Mouse (Mus musculus) liver, postnatal 0 days (tissue): ENCODE results near the gene Fanca. TPM values are rescaled to one million over a fixed set of nuclear protein-coding genes. Genes with fewer than 3 reads are reported as not detected.

Source experiments
- ATAC-seq: fragments of 200-750 bp; cut with Nextera tagmentation; 2 replicates; pipeline ENCODE4 v1.8.0; 2017; ENCODE audit warnings: mild to moderate bottlenecking, moderate library complexity
- DNase-seq: peaks from one replicate; pipeline ENCODE4 v3.0.0-alpha.2; 2016
- H3K27ac ChIP-seq: fragments of 300-500 bp; sonication (generic); 2 replicates; pipeline ENCODE4 v1.5.1; 2014; ENCODE audit warnings: antibody characterized with exemption, moderate library complexity, mild to moderate bottlenecking, low read depth
- H3K27me3 ChIP-seq: fragments of 300-500 bp; sonication (generic); 2 replicates; pipeline ENCODE4 v1.6.1; 2014; ENCODE audit warnings: low read length, control low read depth, mixed read lengths; ENCODE audit not compliant: insufficient read depth
- H3K36me3 ChIP-seq: fragments of 300-500 bp; sonication (generic); replicated peaks from 2 replicates; pipeline ENCODE4 v1.6.1; 2014; ENCODE audit warnings: mild to moderate bottlenecking, control low read depth, low read length, moderate library complexity, mixed read lengths; ENCODE audit not compliant: insufficient read depth
- H3K4me1 ChIP-seq: fragments of 300-500 bp; sonication (generic); 2 replicates; pipeline ENCODE4 v1.6.1; 2014; ENCODE audit warnings: antibody characterized with exemption, mild to moderate bottlenecking, control low read depth; ENCODE audit not compliant: insufficient read depth
- H3K4me2 ChIP-seq: fragments of 300-500 bp; sonication (generic); 2 replicates; pipeline ENCODE4 v1.6.1; 2014; ENCODE audit warnings: low read depth, mild to moderate bottlenecking, low read length, moderate library complexity, mixed read lengths
- H3K4me3 ChIP-seq: fragments of 300-500 bp; sonication (generic); 2 replicates; pipeline ENCODE4 v1.5.1; 2014; ENCODE audit warnings: low read depth, low read length
- H3K9ac ChIP-seq: fragments of 300-500 bp; sonication (generic); replicated peaks from 2 replicates; pipeline ENCODE4 v1.6.1; 2014; ENCODE audit warnings: mild to moderate bottlenecking, moderate library complexity
- H3K9me3 ChIP-seq: fragments of 300-500 bp; sonication (generic); 2 replicates; pipeline ENCODE4 v1.6.1; 2016; ENCODE audit warnings: mild to moderate bottlenecking, control low read depth, low read length, mixed read lengths
- CTCF ChIP-seq: sonication (generic); IDR thresholded peaks from 2 replicates; pipeline ENCODE4 v1.5.1; 2016; ENCODE audit warnings: antibody characterized with exemption, low read depth
- EP300 ChIP-seq: IDR thresholded peaks from 2 replicates; pipeline ENCODE4 v1.6.1; 2016; ENCODE audit warnings: antibody characterized with exemption, low read depth, mild to moderate bottlenecking
- WGBS: fragments of 180-500 bp; shearing (Covaris S2); extraction: QIAGEN DNeasy Blood & Tissue Kit; methylation state at CpG from one replicate; pipeline ENCODE4 v1.1.7; 2014; ENCODE audit not compliant: insufficient replicate concordance; 5-methylcytosine and 5-hydroxymethylcytosine counted together
- polyA plus RNA-seq: library from polyadenylated mRNA; unstranded; fragments of >200 nt; fragmentation: Nextera tagmentation; extraction: Ambion mirVana; gene quantifications from 2 replicates; pipeline ENCODE4 v1.2.1, GENCODE M21; 2015

Gene Fanca
- polyA plus RNA-seq = 6.3 TPM in 2 replicates

- Histone ChIP-seq H3K27ac (peak within 1 kb of the TSS; percentile 49), H3K27me3 (0 out of 2 replicates have a peak, but pooled peaks cover 3% of the 10 kb centered on the region), H3K36me3 (no peaks in the 10 kb centered on the region), H3K9me3 (no peaks in the 10 kb centered on the region), H3K4me3 (peak within 1 kb of the TSS; percentile 77), H3K4me1 (peaks cover 14% of the 10 kb centered on the region), H3K9ac (peak within 1 kb of the TSS; percentile 81), H3K4me2 (peak within 1 kb of the TSS; percentile 97)
- WGBS = 3% methylated on average over 24 of the region's 24 CpGs
- ATAC-seq = peak; percentile 99
- peak; percentile 52 for TF ChIP-seq CTCF
- TF ChIP-seq EP300 = no peak
- peak; percentile 98 for DNase-seq
These were observed at the start of gene Fanca for GRCm38 (mm10) chr8:123318467-123318911. Gene Fanca, minus strand, starts transcription at chr8:123318576.

DNA sequence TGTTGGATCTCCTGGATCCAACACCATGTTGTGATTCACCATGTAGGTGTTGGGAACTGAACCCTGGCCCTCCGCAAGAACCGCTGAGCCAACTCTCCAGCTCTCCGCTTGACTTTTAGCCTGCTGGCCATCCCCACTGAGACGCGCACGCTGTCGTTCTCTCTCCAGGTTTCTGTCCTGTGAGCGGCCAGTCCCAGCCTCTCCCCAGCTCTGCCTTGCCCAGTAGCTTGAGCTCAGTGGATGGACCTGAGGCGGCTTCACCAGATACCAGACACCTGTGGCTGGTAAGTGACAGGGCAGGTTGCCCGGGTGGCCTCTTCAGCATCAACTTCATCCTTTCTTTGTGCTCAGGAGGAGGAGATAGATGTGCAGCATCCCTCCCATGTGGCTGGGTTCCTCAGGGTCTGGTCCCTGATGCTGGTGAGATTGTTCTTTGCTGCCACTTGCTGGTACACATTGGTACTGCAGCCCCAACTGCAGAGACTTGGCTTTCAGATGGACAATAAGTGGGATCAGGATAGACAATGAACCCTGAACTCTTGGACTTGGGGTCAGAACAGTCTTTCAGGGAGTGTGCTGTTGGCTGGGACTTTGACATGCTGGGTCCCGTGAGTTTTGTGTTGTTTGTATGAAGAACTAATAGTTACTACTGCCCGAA lies 42.8 kb upstream of the Fanca start:
- peak; percentile 95 for TF ChIP-seq CTCF
- no peak for TF ChIP-seq EP300

GRCm38 (mm10) chr8:123353216-123353615 lies 34.8 kb upstream of the Fanca start:
- no peak overlapping the region for H3K9ac ChIP-seq
- TF ChIP-seq CTCF (no peak), EP300 (no peak)
- DNase-seq = no peak
- no peak overlapping the region for H3K27ac ChIP-seq
- no peaks in the 10 kb centered on the region for H3K27me3 ChIP-seq
- 57% methylated on average over 11 of the region's 11 CpGs for WGBS
- no peak for ATAC-seq
- H3K9me3 ChIP-seq = no peaks in the 10 kb centered on the region
- no peaks in the 10 kb centered on the region for H3K36me3 ChIP-seq
- H3K4me3 ChIP-seq = no peak overlapping the region
- no peak overlapping the region for H3K4me2 ChIP-seq
- peaks cover 2% of the 10 kb centered on the region; the same call in 1 of the 2 replicates for H3K4me1 ChIP-seq

More for the DNA sequence above, 42.8 kb upstream of the Fanca start:
- H3K9me3 ChIP-seq = no peaks in the 10 kb centered on the region
- H3K4me3 ChIP-seq = no peak overlapping the region
- H3K4me1 ChIP-seq = no peaks in the 10 kb centered on the region
- H3K36me3 ChIP-seq = no peaks in the 10 kb centered on the region
- no peak overlapping the region for H3K4me2 ChIP-seq
- ATAC-seq = peak; percentile 73
- peak; percentile 85 for DNase-seq
- H3K9ac ChIP-seq = no peak overlapping the region
- 49% methylated on average over 12 of the region's 12 CpGs for WGBS
- H3K27ac ChIP-seq = no peak overlapping the region
- H3K27me3 ChIP-seq = no peaks in the 10 kb centered on the region

- no peaks in the 10 kb centered on the region for H3K36me3 ChIP-seq
- no peak overlapping the region for H3K4me3 ChIP-seq
- no peaks in the 10 kb centered on the region for H3K9me3 ChIP-seq
- peak; percentile 54; the same call in 1 of the 2 replicates for ATAC-seq
- no peaks in the 10 kb centered on the region for H3K27me3 ChIP-seq
- WGBS = 47% methylated on average over 13 of the region's 13 CpGs
- DNase-seq = peak; percentile 72
- no peak overlapping the region for H3K4me2 ChIP-seq
- TF ChIP-seq EP300 (no peak), CTCF (peak; percentile 85)
- H3K9ac ChIP-seq = no peak overlapping the region
- peaks cover 2% of the 10 kb centered on the region; the same call in 1 of the 2 replicates for H3K4me1 ChIP-seq
- H3K27ac ChIP-seq = no peak overlapping the region
These were observed 34.4 kb upstream of the Fanca start for GRCm38 (mm10) chr8:123352786-123353185.

- Histone ChIP-seq H3K27ac (no peak overlapping the region), H3K9ac (no peak overlapping the region), H3K4me1 (peaks cover 2% of the 10 kb centered on the region; the same call in 1 of the 2 replicates), H3K36me3 (no peaks in the 10 kb centered on the region), H3K9me3 (no peaks in the 10 kb centered on the region), H3K27me3 (no peaks in the 10 kb centered on the region), H3K4me3 (no peak overlapping the region), H3K4me2 (no peak overlapping the region)
- ATAC-seq = no peak
- TF ChIP-seq EP300 = no peak
- no peak for TF ChIP-seq CTCF
- WGBS = 76% methylated on average over 12 of the region's 12 CpGs
- DNase-seq = no peak
These were observed 33.7 kb upstream of the Fanca start for GRCm38 (mm10) chr8:123352118-123352517.

DNA sequence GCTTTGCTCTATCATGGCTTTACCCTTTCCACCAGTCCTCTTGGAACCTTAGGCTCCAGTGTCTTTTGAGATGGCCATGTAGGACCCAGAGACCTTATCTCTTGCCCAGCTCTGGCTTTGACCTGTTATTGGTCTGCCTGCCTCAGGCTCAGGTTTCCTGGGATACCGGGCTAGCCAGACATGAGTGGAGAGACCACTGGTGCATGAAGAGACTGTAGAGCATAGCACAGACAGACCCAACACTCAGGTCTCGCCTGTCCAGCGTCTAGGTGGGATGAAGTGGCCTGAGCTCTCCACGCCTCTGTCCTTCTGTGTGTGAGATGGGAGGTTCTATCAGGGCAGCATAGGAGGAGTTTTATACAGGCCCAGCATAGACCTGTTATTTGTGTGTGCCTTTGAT lies 30.7 kb upstream of the Fanca start:
- Histone ChIP-seq H3K4me1 (peaks cover 2% of the 10 kb centered on the region; the same call in 1 of the 2 replicates), H3K4me2 (no peak overlapping the region), H3K27me3 (no peaks in the 10 kb centered on the region), H3K9ac (no peak overlapping the region), H3K4me3 (no peak overlapping the region), H3K36me3 (no peaks in the 10 kb centered on the region), H3K27ac (no peak overlapping the region), H3K9me3 (no peaks in the 10 kb centered on the region)
- TF ChIP-seq CTCF = no peak
- TF ChIP-seq EP300 = no peak
- 77% methylated on average over 4 of the region's 4 CpGs for WGBS
- DNase-seq = no peak
- no peak for ATAC-seq
